Mouse (Mus musculus): ENCODE results near the gene Vsir.

Gene Vsir

GRCm38 (mm10) chr10:60346701-60347405 is at the start of gene Vsir:
TSS of gene Vsir (plus strand) at chr10:60346851.
- peak; percentile 94 for DNase-seq

DNA sequence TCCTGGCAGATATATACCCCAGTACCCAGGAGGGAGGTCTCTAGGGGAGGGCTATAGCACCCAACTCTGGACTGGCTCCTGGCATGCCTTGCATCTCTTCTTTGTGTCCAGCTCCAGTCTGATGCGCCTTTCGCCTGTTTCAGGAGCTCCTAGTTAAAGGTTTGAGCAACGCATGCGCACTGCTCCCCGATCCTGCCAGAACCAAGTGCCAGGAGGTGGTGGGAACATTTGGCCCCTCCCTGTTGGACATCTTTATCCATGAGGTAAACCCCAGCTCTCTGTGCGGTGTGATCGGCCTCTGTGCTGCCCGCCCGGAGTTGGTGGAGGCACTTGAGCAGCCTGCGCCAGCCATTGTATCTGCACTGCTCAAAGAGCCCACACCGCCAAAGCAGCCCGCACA is 47.0 kb upstream of the Vsir start:
- no peak for DNase-seq

DNA sequence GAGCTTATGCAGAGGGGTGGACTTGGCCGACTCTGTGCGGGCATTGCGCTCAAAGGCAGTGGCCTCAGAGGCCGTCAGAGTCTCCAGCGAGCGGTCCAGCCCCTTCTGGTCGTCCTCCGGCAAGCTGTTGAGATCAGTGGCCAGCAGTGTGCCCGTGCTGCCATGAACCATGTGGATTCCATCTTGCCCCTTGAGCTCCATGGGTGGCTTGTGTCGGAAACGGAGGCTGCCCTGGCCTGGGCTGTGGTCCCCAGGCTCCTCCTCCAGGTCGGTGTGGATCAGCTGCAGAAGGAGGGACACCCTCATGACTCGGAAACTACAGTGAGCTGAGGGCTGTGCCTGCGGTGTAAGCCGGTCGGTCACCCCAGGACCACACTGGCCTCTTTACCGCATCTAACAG is 43.2 kb upstream of the Vsir start:
- DNase-seq, result no peak

DNA sequence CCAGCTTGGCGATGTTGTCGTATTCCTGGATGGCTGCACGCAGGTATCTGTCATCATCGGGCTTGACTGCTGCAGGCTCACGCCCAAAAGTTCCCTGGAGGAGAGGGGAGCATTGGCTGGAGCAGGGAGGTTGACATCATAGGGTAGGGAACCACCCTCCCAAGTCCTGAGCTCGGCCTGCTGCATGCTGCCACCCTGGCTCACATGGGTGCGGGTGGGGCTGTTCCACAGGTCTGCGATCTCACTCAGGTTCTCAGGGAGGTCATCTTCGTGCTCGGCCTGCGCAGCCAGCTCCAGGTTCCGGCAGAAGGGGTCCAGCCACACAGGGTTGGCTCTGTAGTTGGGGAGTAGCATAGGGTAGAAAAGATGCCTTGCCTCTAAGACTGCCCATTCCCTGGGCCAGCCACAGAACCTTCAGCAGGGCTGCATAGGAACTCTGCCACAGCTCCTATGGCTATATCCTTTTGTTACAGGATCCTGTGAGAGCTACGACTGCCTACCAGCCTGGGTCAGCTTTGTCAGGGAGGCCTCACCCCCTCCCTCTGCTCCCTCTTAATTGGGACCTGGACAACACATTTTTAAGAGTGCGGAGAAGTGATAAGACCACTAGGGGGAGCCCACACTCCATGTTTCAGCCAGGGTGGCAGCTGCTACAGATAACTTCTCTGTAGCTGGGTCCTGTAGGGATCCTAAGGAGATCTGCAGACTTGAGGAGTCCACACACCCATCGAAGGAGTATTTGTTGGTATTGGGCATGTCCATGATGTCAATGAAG is 41.6 kb upstream of the Vsir start:
- peak; percentile 87 to 89 for DNase-seq

- DNase-seq, result no peak
Observed at GRCm38 (mm10) chr10:60310629-60311028, 36.0 kb upstream of the Vsir start.

GRCm38 (mm10) chr10:60313606-60314005 is 33.0 kb upstream of the Vsir start:
- no peak for DNase-seq

DNA sequence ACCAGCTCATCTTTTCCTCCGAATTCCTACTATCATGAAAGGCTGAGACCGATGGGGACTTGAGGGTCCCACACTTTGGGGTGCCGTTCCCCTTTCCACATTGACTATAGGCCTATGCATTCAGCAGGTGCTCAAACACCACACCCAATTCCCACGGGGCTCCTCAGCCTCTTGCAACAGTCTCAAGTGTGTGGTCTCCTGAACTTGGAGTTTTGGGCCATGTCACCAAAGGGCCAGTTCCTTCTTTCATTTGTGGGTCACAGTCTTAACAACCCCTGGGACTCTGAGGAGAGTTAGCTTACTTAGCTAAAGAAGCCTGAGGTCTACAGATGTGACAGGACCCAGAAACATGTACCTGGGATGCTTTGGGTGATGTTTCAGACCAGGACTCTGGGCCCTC is 30.5 kb upstream of the Vsir start:
- no peak for DNase-seq

DNA sequence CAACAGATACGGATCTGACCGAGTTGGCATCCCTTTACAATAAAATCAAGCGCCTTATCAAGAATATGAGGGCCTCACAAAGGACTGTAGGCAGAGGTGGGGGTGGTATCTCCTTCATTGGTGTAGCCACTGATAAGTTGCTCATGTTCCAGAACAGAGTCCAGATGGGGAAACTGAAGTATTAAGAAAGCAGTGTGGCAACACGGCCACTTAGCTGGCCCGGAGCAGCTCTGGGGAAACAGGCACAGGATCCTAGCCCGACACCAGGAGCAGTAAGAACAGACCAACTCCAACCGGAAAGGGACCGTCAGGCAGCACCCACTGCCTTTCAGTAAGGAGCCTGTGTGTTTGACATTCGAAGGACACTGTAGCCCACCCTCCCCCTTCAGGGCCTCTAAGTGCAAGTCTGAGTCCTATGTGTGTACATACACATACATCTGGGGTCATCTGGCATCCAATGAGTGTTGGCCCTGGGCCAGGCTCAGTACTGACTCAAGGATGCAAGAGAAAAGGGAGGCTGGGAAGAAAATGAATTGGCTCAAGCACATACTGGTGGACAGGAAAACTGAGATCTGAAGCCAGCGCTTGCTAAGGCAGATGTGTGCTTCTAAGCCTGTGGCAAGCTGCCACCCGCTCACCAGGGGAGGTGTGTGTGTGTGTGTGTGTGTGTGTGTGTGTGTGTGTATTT is 17.5 kb upstream of the Vsir start:
- DNase-seq, result no peak

DNA sequence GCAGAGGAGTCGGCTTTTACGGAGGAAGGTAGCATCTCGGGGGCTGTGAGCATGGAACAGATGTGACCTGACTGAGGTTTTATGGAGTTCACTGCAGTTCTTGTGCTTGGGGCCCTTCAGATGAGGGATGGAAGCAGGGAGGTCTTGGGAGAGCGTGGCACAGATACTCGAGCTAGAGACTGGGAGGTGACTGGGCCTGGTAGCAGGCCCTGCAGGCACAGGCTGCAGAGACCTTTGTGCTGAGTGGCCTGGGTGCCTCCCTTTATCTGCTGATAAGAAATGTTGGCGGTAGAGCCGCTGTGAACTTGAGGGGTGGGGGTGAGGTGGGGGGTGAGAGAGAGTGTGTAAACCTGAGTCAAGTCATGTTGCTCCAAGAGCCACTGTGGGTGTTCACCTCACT is 12.1 kb upstream of the Vsir start:
- DNase-seq, result no peak

GRCm38 (mm10) chr10:60335021-60335420 is 11.6 kb upstream of the Vsir start:
- no peak for DNase-seq

DNA sequence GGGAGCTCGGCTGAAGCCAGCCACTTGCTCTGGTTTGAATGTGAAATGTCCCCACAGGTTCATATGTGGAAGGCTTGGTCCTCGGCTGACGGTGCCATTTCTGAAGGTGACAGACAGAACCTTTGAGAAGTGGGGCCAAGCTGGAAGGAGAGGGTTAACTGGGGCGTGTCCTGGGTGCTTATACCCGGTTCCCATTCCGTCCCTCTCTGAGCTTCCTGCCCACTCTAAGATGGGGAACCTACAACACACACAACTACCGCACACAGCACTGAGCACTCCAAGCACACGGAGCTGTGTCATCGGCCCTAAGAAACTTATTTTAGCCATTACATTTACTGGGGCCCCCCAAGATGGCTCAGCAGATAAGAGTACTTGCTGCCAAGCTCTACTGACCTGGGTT is 5.1 kb upstream of the Vsir start:
- DNase-seq, result no peak

- no peak for DNase-seq
Observed at GRCm38 (mm10) chr10:60344111-60344510, 2.5 kb upstream of the Vsir start.

DNA sequence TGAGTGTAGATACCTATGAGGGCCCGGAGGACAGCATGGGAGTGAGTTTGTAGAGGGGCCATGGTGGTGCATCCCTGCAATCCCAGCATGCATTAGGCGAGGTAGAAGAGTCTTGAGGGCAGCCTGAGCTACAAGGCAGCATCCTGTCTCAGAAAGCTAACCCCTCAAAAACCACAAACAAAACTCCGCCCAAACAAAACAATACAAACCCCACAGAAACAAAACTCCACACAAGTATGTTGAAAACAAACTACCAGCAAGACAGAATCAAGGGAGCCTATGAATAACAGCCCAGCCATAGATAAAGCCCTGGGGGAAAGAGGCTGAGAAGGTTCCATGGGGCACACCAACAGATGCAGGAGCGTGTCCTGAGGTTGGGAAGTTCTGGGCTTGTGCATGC is 595 bp upstream of the Vsir start:
- no peak for DNase-seq

- peak in 1 of 2 experiments; percentile 10 for DNase-seq
Observed at GRCm38 (mm10) chr10:60347768-60348610, 1.3 kb downstream of the Vsir start.

GRCm38 (mm10) chr10:60349056-60349455 is 2.4 kb downstream of the Vsir start:
- DNase-seq, result no peak

DNA sequence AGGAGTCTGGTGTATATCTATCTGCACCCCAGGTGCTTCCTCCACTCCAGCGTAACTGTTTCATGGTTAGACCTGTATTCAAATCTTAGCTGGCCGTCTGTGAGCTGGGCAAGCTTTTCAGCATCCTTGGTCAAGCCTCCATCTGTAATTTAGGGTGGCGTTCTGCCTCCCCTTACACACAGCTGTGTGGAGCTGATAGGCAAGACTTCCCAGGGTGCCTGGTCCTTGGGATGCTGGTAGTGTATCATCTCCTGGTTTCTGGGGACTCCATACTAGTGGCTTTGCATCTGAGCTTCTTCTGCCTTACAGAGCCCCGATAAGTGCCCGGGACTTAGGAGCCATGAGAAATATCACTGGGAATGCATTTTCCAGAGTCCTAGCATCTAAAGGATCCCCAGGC is 3.0 kb downstream of the Vsir start:
- DNase-seq, result no peak

GRCm38 (mm10) chr10:60350077-60350804 is 3.6 kb downstream of the Vsir start:
- DNase-seq, result peak; percentile 27 to 39

DNA sequence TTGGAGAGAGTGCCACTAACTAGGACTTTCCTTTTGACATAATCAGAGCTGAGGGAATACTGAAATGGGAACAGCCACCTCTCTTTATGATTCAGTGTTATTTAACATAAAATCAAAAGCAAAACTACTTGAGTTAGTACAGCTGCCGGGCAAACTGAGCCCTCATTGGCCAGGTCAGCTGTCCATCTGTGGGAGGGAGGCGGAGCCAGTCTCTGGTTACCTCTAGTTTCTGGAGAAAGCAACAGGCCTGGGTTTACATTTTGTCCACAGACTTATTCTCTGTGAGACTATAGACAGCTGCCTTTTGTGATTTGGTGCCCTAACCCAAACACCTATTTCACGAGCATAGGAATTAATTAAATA is 4.1 kb downstream of the Vsir start:
- peak; percentile 95 to 97 for DNase-seq

GRCm38 (mm10) chr10:60351248-60351647 is 4.6 kb downstream of the Vsir start:
- DNase-seq, result peak in 1 of 2 experiments; percentile 23

DNA sequence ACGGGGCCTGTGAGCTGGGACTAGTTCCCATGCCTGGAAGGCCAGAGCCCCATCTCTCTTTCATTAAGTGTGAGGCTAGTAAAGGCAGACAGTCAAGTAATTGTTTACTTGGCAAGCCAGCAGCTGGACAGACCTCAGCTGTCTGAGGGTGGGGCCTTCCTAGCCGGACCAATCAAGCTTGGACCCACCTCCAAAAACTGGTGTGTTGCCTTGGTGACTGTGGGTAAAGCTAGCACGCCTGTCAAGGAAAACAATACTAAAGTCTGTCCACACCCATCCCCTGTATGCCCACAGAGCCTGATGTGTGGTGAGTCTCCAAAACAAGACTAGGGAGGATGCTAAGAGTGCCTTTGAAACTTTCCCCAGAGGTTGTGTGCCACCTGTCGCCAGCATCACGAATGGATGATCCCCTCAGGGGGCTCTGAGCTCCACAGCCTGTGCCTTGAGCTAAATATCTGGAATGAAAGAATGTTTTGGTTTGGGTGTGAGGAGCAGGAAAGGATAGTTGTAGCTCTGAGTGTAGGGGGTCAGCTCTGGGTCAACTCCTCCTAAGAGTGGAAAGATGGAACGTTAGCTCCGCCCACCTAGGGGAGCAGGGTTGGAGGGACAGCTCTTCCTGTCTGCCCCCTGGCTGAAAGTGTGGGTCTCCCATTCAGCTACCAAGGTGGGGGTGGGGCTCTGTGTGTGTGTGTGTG is 5.3 kb downstream of the Vsir start:
- DNase-seq, result peak; percentile 76 to 79

GRCm38 (mm10) chr10:60353241-60354002 is 6.8 kb downstream of the Vsir start:
- no peak for DNase-seq
